Mouse (Mus musculus): Measurements from ENCODE around the gene Echs1.
A peak's percentile ranks its signal among the peaks of the same experiment; 100 is the strongest.
"Not testable (repeated sequence)": the region's sequence is repeated elsewhere in the genome, so short reads cannot be mapped to it uniquely, and the experiment has no call there.

The Echs1 gene

DNA sequence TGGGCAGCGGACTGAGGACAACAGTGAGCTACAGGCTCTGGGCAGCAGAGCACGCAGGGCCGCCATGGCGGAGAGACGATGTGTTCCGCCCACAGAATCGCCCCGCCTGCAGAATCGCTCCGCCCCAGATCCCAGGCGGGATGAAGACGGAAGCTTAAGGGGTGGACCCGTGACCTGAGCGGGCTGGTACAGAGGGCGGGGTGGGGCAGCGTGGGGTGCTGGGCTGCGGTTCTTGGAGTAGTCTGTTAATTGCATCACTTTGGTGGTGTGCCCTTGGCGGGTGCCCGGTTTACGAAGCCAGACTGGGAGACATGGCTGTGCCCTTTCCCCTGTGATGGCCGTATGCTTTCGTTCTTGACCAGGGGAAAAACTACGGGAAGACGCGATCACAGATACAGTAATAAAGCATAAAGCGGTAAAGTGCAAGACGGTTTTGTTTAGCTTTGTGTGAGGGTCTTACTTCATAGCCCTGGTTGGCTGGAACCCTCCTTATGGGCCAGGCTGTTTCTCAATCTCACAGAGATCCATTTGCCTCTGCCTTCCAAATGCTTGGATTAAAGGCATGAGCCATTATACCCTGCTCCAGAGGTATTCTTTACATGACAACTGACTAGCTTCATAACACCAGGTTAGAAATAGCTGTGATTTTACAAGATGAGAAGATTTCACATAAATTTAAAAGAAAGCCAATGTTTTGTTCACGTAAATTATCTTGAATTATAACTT, at the start of gene Echs1:
Gene Echs1, minus strand, starts transcription at position 148 of the 726 bp plus-strand sequence.
- peak; percentile 90 to 93 for DNase-seq

DNA sequence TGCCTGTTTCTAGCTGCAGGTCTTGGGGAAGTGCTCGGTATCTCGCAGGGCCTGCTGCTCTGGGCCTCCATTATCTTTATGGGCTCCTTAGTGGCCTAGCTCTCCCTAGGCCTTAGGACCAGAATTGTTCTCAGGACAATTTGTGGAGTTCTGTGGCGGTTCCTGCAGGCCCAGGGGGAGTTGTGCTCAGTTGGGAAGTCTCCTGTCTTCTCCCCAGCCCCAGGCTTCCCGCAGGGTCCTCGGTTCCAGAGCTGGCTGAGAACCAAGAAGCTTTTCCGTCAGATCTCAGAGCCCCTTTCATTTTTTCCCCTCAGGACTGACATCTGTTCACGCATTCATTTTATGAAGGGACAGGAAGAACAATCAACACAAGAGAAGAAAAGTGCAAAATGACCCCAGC, 48.4 kb upstream of the Echs1 start, which contains the start of gene Olfr522:
Gene Olfr522, minus strand, starts transcription at position 101 of the 400 bp plus-strand sequence.
- no peak for DNase-seq

DNA sequence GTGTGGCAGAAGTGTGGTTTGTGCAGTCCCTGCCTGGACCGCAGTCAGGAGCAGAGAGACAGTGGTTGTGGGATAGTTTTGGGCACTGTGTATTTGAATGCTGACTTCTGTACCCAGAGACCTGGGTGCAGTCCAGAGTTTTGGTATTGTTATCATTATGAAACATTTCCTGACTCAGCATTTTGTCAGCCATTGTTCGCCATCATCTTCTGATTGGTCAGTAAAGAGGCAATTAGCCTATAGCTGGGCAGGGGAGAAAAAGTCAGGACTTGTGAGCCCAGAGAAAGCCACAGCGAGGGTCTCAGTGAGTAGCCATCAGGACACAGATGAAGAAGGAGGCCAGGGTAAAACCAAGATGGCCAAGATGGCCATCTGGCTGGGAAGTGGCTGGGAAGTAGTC, 44.1 kb upstream of the Echs1 start:
- no peak for DNase-seq

DNA sequence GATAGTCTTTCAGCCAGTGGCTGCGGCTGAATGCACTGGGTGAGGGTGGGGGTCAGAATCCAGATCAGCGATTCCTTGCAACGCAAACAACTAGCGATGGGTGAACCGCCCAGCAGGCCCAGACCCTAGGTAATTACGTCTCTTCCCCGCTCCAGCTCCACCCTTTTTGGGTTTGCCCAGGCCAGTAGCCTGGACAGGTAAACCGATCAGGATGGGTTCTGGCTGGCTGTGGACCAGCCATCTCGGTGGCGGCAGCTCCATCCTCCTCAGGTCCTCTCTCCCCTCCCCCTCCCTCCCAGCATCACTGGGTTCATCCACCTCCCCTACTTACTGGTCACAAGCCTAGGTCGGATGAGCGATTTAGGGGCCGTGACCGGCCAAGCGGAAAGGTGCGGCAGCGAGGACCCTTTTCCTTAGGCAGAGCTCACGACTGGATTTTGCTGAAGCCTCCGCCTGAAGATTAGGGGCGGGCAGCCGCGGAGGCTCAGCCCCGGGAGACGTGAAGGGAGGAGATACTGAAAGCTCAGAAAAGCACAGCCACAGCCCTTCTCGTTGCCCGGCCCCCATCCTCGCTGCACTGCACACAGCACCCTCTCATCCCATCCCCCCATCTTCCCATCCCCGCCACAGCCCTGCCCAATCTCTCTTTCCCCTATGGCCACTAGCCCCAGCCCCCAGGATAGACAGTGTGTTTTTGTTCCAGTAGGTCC, 38.1 kb upstream of the Echs1 start, which contains the start of gene Sprn:
Gene Sprn, minus strand, starts transcription at position 660 of the 710 bp plus-strand sequence.
- peak; percentile 80 to 85 for DNase-seq

DNA sequence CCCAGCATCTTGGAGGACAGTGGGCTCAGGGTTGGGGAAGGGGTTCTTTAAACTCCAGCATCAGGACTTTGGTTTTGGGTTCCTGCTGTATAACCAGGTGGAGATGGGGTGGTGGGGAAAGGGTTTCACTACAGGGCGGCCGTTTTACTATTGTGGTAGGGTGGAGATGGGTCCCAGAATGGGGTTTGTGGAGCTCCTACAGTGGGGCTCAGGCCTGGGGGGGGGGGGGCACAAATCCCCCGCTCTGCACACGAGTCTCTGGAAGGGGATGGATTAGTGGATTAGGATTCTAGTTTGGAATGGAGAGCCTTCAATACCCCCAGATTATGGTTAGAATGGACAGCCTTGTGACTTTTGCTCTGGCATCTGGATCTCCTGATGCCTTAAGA, 37.5 kb upstream of the Echs1 start:
- DNase-seq = no peak

DNA sequence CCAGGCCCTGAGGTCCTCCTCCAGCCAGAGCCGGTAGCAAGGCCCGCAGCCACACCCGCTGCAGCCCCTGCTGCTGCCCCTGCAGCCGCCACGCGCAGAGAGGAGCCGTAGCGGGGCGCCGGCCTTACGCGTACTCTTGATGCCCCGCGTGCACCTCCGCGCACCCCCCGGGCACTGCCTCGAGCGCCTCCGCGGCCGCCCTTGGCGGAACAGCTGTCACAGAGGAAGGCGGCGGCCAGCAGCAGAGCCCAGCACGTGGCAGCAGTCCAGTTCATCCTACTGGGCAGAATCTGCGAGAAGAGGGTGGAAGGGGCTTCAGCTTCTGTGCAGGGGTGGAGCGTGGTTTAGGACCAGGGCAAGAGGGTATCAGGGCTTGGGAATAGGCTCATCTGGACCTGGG, 37.1 kb upstream of the Echs1 start:
- DNase-seq = peak; percentile 85 to 87

DNA sequence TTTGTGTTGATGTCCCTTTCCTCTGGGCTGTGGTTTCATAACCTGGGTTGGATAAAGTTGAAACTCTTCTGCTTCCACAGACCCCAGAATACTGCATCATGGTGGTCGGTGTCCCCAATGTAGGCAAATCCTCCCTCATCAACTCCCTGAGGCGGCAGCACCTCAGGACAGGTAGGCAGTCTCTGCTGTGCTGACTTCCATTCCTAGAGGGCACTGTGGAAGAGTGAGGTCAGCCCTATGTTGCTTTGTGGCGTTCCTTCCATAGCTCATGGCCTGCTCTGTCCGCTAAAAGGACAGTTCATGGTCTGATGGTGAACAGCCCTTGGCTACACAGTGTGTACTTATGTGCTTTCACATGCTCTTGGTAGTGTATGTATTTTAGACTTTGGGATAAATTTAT, 28.3 kb upstream of the Echs1 start:
- no peak for DNase-seq

DNA sequence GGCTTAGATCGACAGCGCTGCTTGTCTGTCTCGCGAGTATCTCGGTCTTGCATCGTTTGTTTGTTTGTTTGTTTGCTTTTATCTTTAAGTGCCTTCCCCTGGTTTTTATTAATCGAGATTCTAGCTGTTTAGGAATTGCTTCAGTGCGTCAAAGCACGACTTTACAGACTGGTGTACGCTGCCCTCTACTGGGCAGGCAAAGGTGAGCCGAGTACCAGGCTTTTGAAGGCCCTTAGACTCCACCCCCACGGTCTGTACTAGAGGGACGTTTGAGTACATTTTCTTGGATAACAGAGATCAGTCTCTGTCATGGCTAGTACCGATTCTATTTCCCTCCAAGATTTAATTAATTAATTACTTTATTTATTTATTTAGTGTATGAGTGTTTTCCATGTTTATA, 25.1 kb upstream of the Echs1 start:
- DNase-seq = peak; percentile 84

DNA sequence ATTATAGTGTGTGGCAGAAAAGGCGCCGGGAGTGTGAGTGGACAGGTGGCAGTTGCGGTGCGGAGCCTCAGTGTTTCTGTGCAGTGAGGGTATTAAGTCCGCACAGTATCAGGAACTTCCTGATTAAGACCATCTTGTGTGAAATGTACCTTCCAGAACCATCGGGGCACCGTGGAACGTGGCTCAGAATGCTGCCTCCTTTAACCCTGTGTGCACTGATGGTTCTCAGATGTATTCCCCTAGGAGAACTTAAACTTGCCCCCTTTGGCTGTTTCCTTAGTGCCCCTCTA, 21.7 kb upstream of the Echs1 start:
- no peak for DNase-seq

DNA sequence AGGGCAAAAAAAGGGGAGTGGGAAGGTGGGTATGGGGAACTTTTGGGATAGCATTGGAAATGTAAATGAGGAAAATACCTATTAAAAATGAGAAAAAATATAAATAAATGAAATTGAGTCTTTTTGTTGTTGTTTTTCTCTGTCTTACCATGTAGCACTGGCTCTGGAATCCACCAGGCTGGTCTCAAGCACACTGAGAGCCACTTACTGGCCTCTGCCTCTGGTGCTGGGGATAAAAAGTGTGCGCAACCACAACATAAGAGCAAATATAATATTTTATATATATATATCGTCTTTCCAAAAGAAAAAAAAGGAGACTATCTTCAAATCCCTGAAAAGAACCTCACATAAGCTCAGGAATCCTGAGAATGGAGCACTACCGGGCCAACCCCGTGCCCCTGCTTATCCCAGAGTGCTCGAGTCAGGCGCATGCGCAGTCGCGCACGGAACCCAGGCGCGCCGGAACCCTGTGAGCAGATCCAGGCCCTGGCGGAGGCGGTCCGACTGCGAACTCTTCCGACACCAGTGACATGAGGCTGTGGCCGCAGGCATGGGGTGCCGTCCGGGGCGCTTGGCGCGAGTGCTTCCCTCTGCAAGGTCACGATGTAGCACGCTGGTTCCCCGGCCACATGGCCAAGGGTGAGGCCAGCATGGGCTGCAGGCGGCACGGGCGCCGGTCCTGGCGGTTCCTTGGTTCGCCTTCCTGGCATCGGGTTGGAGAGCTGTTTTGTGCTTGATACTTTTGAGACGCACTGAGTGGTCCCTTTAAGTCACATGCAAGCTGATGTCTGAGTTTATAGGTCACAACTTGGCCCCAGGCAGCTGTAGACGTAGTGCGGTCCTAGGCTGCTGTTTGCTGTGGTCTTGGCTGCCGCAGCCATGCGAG, 21.1 kb upstream of the Echs1 start, which contains the start of gene Mtg1:
Gene Mtg1, plus strand, starts transcription at position 430 of the 886 bp plus-strand sequence.
- DNase-seq = peak; percentile 98

DNA sequence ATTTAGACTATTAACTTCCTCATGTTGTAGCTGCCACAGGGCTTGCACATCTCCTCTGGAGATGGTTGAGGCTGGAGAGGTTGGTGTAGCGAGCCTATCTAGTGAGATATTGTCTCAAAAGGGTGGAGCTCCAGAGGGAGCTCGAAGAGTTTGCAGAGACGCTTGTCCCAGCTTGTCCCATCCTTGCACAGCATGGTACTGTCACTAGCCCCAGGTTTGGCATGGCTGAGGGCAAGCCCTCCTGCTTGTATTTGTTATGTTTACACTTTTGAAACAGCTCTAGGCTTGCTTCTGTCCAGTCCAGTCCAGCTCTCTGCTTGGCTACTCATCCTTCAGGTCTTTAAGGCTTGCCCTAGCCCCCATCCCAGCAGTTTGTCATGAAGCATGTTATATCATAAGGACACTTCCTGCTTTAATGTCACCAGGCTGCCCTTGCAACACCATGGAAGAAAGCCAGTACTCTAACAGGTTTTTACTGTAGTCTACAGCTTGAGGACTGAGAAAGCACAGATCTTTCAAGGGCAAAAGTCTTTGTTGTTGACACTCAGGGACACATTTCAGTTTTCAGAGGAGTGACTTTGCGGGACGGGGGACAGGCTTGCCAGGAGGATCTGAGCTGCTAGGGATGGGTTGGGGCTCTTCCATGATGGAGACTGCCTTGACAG, 19.0 kb upstream of the Echs1 start:
- DNase-seq = no peak

DNA sequence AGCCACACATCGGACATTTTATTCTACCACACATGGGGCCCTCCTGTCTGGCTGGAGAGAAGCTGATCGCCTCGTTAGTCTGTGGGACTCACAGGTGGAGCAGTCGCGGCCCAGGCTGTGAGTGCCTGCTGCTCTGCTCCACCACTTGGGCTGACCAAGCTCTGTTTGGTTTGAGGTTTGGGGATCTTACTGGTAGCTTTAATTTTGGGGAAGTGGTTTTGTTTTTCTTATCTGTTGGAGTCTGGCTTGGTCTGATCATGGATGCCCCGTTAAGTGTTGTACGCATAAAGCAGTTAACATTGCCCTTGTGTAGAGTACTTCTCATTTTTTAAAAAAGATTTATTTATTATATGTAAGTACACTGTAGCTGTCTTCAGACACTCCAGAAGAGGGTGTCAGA, 17.8 kb upstream of the Echs1 start:
- not testable (repeated sequence) for DNase-seq

DNA sequence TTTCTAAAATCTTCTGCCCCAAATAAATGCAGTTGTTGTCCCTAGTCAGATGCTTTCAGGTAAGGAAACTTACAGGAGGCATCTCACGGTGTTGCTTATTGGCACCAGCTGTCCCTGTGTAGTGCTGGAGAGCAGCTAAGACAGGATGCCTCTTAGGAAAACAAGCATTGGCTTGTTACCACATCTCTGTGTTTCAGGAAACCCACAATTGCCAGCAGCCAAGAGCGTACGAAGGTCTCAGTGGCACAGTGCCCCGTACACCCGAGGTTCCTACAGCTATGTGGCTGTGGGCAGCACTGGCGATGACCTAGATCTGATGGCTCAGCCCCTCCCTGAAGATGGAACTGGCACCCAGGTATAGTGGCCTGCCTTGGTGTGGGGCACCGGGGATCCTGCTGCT, 15.9 kb upstream of the Echs1 start:
- not testable (repeated sequence) for DNase-seq

DNA sequence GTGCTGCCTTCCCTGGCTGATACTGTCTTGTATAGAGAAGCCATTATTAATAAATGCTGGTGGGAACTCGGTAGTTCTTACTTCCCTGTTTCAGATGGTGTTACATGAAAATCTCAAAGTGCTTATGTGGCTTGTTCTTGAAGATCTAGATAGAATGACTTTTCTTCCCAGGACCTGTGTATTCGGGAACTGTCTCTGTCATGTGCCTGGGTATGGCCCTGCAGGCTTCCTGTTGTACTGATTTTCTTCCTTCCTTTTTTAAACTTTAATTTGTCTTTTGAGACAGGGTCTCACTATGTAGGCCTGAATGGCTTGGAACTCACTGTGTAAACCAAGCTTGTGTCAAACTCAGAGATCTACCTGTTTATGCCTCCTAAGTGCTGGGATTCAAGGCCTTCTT, 11.6 kb upstream of the Echs1 start:
- no peak for DNase-seq

DNA sequence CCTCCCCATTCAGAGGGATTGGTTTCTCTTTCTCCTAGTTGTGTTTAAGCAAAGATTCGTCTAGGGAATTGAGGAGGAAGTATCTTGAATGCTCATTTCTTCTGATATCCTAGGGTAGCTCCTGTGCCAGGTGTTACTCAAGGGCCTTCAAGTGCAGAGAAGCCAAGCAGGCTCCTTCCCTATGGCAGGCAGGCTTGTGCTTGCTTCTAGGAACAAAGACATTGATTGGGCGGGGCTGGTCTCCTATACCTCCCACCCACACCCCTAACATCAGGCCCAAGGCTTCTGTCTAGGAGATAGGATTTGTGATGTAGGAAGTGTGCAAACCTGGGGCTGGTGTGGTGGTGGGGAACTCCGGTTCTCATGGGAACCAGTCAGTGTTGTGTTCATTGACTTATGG, 10.7 kb upstream of the Echs1 start:
- no peak for DNase-seq

DNA sequence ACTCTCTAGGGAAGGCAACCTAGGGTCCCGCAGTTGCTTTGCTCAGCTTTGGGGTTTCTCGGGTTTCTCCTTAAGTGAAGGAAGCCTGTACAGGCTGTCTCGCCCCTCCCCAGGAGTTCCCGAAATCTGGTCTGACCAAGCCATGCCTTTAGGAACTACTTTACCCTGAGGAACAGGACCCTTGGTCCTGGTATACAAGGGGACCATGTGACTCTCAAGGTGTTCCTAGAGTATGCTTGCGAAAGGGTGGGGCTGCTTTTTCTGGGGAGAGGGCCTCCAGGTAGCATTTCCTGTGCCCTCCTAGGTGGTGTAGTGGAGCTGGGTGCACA, 9.7 kb upstream of the Echs1 start:
- no peak for DNase-seq

DNA sequence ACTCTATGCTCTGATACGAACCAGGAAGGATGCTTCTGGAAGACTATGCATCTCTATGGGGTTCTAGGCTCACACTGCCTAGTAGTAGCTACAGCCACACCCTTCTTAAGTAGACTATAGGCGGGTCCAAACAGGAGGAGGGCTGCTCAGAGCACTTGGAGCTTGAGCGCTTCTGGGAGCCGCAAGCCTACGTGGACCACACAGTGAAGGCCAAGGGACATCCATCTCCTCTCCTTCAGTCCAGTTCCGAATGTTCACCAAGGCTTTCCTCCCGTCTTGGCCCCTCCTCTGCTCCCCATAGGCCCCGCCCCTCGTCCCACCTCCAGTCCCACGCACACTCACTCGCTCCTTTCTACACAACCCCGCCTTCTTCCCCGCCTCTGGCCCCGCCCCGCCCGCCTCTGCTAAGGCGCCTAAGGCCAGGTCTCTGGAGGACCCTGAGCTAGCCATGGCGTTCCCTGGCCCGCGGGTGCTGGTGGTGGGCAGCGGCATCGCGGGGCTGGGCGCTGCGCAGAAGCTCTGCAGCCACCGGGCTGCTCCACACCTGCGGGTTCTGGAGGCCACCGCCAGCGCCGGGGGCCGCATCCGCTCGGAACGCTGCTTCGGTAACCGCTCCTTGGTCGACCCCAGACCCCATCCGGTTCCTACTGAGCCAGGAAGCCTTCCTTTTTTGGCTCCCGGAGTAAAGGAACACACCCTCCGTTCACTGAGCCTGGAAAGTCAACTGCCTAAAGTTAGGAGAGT, 9.2 kb upstream of the Echs1 start:
- peak; percentile 95 to 97 for DNase-seq

DNA sequence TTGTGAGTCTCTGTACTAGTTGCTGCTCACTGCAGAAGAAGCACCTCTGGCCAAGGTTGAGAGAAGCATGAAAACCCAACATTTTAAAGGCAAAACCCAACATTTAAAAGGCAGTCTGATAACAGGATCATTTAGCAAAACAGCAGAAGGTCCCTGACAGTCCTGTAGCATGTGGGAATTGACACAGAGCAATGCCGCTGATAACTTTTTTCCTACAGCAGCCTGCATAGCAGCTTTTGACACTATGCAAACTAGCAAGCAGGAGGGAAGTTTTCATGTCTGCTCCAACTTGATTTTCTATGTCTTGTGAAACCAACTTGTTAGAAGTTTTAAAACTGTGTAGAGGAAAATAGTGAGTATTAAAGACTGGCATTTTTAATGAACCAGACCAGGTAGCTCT, 8.1 kb upstream of the Echs1 start:
- no peak for DNase-seq

DNA sequence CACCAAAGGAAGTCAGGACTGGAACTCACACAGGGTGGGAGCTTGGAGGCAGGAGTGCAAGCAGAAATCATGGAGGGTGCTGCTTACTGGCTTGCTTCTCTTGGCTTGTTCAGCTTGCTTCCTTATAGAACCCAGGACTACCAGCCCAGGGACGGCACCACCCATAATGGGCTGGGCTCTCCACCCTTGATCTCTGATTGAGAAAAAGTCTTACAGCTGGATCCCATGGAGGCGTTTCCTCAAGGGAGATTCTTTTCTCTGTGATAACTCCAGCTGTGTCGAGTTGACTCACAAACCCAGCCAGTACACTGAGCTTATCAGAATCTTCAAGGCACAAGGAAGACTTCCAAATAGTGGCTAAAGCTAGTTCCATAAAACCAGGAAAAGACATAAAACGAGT, 6.5 kb upstream of the Echs1 start:
- DNase-seq = no peak

DNA sequence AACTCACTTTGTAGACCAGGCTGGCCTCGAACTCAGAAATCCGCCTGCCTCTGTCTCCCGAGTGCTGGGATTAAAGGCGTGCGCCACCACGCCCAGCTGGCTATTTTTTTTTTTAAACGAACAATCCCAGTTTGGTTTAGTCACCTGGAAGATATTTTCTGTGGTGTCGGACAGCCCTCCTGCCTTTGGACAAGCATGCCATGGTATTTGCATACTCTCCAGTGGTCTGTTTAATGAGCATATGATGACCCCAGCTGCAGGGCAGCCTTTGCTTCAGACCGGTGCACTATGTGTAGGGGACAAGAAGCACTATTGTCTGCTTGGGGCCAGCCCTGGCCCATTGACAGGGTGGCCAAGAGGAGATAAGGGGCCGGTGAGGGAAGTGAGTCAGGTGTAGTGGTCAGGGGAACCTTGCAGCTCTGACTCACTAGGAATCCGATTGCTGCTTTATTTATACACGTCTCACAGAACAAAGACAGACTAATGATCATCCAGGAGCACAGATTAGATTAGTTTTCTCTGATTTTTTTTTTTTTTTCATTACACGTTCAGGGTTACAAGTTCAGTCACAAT, 5.1 kb upstream of the Echs1 start:
- no peak for DNase-seq

DNA sequence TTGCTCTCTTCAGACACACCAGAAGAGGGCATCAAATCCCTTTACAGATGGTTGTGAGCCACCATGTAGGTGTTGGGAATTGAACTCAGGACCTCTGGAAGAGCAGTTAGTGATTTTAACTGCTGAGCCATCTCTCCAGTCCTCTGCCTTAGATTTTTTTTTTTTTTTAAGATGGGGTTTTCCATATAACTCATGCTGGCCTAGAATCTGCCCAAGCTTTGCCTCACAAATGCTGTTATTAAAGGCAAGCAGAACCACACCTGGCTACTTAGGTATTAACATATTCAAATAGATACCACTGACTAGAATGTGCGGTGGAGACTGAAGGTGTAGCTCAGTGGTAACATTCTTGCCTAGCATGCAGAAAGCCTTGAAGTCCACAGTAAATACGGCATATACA, 4.2 kb upstream of the Echs1 start:
- no peak for DNase-seq

All from cerebellum, postnatal 10 days (tissue).